Mouse (Mus musculus) megakaryocyte-erythroid progenitor cell, adult 5-6 weeks (primary cell): ENCODE measurements around the gene Stxbp6. TPM values are rescaled to one million over a fixed set of nuclear protein-coding genes. Genes with fewer than 3 reads are reported as not detected.

Experiments
- ATAC-seq: replicated peaks from 2 replicates; pipeline ENCODE4 v1.8.0; 2016; ENCODE audit warnings: mild to moderate bottlenecking, inconsistent platforms; ENCODE audit not compliant: severe bottlenecking, poor library complexity, low FRiP score, low TSS enrichment
- total RNA-seq, 2 experiments: library from RNA; stranded (forward) in 1 of 2; stranded (reverse) in 1 of 2; fragments of 200-1000, 215-1000 nt in 1 of 2; fragments of >200 nt in 1 of 2; fragmentation: Nextera tagmentation in 1 of 2; gene quantifications; 2 replicates each; pipeline ENCODE4 v1.2.3; 2014 to 2017

Stxbp6 gene
- total RNA-seq, 2 experiments from 2014 or later = not detected

- no peak for ATAC-seq
These were observed 142.8 kb downstream of the Stxbp6 start for GRCm38 (mm10) chr12:44931716-44932115.

DNA sequence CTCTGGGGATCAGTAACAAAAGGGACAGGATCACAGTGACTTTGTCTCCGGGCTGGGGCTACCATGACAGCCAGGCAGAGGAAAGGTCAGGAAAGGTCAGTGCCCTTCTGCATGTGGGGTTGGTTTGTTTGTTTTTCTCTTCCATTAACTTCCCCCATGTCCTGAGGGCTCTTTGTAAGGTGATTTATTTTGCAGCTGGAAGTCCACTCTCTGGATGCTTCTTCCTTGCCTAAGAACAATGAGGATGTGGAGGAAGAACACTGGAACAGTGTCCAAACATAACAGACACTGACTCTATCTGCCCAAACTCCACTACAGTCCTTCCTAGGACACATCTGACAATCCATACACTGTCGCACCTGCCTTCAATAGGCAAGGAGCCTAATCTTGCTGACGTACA lies 146.1 kb downstream of the Stxbp6 start:
- no peak for ATAC-seq

DNA sequence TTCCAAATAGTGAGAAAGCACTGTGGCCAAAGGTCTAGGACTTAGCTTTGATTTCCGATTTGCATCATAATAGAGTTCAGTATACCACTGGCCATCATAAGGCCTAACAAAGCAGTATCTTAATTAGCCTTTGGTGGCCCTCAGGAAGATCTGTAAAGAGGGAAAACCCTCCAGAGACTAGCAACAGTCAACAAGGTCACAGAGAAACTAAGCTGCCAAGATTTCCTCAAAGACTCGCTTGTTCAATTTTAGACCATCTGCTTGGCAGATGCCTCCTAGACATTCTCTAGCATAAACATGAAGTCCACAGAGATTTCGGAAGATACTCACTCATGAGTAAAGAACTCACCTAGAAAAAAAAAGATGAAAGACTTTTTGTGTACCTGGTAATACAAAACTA lies 148.6 kb downstream of the Stxbp6 start:
- no peak for ATAC-seq

DNA sequence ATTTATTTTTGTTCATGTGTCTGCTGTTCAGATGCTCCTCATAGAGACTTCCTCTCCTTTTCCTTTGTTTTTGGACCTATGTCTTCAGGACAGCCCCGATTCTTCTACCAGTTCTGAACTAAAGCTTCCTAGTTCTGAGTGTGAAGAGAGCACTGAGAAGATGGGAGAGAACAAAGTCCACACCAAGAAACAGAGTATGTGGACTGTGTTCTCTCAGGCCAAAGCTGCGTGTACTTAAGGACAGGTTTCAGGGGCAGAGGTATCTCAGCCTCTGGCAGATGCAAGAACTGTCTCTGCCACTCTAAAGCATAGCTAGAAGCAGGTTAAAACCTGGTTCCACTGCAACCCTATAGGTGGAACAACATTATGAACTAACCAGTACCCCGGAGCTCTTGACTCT lies 151.2 kb downstream of the Stxbp6 start:
- ATAC-seq = no peak

DNA sequence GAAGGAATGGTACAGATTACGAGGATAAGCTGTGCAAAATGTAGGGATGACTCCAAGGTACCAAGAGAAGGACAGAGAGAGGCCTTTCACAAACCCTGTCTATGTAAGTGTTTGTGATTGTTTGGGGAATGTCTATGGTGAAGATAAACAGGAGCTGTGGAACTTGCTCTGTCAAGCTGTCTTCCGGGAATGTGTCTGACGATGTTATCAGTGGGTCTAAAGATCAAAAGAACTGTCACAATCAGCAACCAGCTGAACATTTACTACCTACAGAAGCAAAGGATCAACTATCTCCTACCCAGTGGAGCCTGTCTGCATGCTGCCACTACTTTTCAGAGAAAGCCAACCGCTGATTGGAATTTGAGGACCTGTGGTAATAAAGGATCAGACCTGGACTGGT lies 152.3 kb downstream of the Stxbp6 start:
- no peak for ATAC-seq

- ATAC-seq = no peak
These were observed 154.9 kb downstream of the Stxbp6 start for GRCm38 (mm10) chr12:44919613-44920012.

- no peak for ATAC-seq
These were observed 155.6 kb downstream of the Stxbp6 start for GRCm38 (mm10) chr12:44918929-44919328.

DNA sequence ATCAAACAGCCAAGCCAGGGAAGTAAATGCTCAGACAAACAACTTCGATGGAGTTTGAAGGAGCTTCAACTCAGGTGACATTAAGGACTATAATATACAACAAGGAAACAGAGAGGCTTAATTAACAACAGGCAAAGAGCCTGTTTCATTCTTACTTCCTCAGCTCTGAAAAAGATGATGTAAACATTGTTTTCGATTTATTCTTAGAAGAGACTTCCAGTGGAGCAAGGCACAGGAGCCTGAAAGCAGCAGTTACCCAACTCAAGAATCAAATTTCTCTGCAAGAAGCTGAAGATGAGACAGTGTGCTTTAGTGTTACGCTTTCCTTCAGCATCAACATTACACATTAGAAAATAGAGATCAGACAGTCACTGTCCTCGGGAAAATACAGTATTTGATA lies 160.7 kb downstream of the Stxbp6 start:
- no peak for ATAC-seq

DNA sequence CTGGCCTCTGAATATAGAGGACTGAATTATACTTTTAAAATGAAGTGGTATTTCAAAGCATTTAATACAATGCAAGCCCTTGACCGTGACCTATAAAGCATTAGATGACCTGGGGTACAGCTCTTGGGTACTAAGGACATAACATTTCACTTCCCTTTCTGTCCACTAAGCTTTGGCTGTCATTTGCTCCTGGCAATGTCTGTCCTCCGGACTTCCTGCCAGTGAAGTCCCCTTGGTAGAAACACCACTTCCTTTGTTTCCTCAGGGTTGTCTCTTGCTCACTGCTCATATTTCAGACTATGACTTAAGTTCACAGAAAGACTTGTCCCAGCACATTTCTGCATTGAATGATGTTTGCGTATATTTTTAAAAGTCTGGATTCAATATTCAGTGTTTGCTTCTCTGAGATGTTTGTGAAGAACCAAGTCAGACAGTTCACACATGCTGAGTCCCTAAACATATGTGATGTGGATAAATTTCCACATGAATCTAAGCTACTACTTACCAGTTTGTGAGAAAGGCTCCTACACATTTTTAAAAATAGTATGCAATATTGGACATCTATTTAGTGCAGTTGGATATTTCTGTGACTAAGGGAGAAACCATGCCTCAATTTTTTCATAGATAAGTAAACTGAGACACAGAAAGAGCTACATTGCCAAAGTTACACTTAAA lies 166.3 kb downstream of the Stxbp6 start:
- no peak for ATAC-seq

GRCm38 (mm10) chr12:44906001-44906400 lies 168.5 kb downstream of the Stxbp6 start:
- no peak for ATAC-seq

GRCm38 (mm10) chr12:44903205-44903732 lies 171.2 kb downstream of the Stxbp6 start:
- no peak for ATAC-seq

DNA sequence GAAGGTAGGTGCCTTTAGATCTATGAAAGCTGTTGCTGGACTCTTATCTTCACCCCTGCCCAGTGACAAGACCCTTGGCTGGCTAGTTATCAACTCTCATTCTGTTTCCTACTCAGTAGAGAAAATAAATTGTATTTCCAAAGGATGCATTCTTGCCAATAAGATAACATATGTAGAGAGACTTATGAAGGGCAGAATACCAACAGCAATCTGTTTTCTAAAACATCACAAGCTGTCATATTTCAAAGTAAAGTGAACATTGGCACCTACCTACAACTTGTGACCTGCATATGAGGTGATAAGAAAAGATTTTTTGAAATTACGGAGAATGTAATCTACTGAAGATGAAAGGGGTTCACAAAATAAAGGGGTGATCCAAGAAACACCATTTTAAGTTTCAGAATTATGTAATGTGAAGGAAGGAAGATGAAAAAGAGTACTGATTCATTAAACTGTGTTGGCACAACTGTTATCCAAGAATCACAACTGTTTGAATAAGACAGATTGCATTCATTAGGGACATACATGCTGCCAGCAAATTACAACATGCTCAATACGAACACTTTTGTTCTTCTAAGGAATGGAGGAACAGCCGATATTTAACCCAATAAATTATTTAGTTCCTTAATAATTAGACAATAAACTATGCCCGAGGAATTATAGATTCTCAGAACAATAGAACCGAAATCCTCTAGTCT lies 175.2 kb downstream of the Stxbp6 start:
- no peak for ATAC-seq

DNA sequence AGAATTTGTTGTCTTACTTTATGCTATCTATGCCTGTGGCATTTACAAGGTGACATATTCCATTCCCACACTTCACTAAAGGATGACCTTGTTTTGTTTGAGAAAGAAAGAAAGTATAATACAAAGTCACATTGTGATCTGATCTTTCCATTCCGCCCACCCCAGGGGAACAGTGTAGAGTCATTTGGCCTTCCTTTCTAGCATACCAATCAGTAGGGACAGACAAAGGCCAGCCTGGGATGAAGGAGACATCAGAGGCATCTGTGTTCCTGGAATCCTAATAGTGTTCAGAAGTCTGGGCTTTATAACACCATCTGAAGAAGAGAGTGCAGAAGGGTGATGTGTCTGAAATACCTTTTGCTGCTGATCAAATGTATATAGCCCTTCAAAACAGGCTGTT lies 178.0 kb downstream of the Stxbp6 start:
- no peak for ATAC-seq

GRCm38 (mm10) chr12:44889677-44890393 lies 184.7 kb downstream of the Stxbp6 start:
- no peak for ATAC-seq

DNA sequence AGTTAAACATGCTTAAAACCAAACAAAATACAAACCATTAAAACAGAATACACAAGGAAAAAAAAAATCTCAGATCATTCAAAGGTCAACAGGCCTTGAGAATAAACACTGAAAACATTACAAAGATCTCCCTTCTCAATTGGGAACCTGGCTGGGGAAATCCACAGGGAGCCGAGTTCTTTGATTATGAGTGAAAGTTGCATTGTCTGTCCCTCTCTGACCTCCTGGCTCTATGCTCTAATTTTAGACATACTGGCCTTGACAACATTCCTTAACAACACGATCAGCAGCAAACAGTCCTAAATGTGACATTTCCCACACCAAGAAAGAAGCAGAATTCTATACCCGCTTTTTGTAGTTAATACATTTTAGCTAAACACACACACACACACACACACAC lies 187.7 kb downstream of the Stxbp6 start:
- ATAC-seq = no peak

GRCm38 (mm10) chr12:44872697-44873096 lies 201.8 kb downstream of the Stxbp6 start:
- no peak for ATAC-seq

DNA sequence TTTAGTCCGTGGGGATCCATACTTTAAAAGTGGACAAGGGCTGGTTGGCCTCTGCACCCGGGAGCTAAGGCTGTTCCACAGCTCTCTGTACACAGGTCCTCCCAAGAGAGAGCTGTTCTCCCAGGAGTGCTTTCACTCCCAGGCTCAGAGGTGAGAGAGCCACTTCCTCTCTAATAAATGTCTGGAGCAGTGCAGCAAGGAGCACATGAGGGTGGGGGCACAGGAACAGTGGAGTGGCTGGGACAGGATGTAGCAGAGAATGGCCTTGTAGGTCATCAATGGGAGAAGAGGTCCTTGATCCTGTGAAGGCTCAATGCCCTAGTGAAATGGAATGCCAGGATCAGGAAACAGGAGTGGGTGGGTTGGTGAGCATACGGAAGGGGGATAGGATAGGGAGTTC lies 209.1 kb downstream of the Stxbp6 start:
- no peak for ATAC-seq

DNA sequence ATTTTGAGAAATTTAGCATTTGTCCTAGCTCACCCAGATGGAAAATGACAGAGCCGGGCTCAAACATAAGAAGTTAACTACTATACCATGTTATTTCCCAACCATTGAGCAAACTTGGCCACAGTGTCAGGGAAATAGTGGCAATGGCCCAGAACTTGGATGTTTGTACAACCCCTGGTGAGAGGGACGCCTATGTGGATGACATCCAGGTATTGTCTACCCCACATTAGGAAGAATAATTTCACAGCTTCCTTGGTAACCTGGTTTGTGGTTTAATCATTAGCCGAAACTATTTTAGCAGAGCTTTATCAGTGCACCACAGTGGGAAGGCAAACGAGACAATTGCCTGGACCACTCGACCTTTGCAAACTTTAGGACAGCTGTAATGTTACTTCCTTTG lies 215.1 kb downstream of the Stxbp6 start:
- ATAC-seq = no peak

GRCm38 (mm10) chr12:44858110-44858885 lies 216.2 kb downstream of the Stxbp6 start:
- peak; percentile 41; the same call in 1 of the 2 replicates for ATAC-seq

GRCm38 (mm10) chr12:44852024-44852423 lies 222.5 kb downstream of the Stxbp6 start:
- ATAC-seq = no peak
